Mouse (Mus musculus): ENCODE results near the gene Fcrla.
"Not testable (repeated sequence)": the region's sequence is repeated elsewhere in the genome, so short reads cannot be mapped to it uniquely, and the experiment has no call there.

The Fcrla gene

DNA sequence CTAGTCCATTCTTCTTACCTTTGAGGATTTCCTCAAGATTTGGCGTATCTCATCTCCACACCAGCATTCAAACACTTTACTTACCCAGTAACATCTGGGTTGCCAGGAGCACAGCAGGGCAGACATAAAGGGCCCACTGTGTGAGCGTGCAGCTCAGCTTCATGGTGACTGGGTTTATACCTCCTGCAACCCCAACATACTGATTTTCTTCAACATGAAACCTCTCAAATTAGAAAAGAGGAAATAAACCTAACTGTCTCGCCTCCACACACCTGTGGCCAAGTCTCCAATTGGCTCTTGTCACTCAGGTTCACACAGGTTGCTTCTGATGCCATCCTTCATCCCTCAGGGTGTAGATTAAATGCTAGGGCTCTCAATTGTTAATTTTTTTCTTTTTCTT, at the start of gene Fcrla:
TSS of gene Fcrla (minus strand) at position 206 of the 400 bp plus-strand sequence.
- in situ Hi-C loops (cut with MboI, MseI), result no loop called here

DNA sequence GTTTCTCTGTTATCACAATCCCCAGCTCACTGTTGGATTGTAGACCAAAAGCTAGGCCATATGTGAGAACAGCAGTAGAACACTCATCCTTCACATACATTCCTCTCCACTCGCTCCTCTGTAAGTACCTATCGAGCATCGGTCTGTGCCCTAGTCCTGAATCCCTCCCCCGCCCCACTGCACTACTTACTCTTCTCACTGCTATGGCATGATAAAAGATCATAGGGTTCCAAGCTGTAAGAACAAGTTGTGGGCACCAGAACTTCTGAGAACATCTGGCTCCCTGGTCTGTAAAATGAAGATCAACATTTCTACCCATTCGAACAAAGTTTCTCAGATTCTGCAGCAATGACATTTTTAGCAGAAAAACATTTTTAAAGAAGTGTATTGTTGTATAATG, 49.1 kb upstream of the Fcrla start, which contains the start of gene Fcgr2b:
TSS of gene Fcgr2b (minus strand) at position 101 of the 400 bp plus-strand sequence.
- in situ Hi-C loops (cut with MboI, MseI), result no loop called here

DNA sequence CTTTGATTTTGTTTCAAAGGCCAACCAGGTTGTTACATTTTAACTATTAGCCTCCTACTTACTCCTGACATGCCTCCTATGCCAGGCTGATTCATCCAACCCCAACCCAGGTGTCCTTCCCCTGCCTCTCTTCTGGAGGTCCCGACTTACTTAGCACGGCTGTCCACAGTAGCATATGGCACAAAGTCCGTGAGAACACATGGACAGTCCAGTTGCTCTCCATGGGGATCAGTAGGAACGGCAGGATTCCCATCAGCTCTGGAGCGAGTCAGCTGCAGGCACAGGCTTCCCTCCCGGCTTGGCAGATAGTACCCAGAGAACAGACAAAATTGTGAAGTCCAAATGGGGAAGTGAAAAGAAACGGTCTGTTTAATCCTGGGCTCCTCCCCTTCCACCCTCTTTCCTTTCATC, 48.4 kb upstream of the Fcrla start:
- in situ Hi-C loops (cut with MboI, MseI), result no loop called here

DNA sequence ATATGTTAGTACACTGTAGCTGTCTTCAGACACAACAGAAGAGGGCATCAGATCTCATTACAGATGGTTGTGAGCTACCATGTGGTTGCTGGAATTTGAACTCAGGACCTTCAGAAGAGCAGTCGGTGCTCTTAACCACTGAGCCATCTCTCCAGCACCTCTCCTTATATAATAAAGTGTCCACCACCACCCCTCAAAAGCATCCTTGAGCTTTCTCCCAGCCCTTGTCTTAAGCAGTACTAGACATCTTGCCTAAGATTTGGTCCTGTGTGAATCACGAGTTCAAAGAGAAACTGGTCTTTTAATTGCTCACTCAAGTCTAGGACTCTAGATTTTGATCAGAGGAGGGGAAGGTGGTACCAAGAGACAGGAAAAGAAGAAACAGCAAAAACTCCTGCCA, 48.0 kb upstream of the Fcrla start:
- in situ Hi-C loops (cut with MboI, MseI), result not testable (repeated sequence)

DNA sequence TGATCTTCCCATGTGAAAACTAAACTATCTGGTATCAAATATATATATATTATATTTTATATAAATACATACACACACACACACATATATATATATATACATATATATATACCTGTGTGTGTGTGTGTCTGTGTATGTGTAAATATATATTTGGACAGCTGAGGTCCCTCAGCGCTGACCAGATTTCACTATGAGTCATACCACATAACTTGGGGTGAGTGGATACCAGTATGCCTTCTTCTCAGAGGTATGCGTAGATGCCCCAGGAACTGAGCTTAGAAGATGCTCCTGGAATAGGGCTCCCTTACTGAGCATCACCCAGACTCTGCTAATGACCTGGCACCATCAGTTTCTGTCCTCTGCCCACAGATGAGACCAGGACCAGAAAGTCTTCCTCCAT, 47.4 kb upstream of the Fcrla start:
- in situ Hi-C loops (cut with MboI, MseI), result no loop called here

DNA sequence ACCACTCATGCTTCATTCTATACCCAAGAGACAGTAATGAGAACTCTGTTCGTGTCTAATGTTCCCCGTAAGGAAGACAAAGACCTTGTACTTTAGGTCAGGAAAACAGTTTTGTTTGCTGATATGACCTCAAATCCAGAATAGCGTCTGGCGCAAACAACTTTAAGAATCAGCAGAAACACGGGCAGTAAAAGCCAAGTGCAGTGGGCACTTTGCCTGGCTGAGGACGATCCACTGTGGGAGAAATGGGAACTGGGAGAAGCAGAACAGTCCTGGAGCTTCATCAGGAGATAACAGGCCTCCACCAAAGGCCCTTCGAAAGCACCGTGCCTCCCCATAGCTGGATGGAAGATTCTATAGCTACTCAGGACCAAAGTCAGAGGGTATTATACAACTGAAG, 46.8 kb upstream of the Fcrla start:
- in situ Hi-C loops (cut with MboI, MseI), result no loop called here

DNA sequence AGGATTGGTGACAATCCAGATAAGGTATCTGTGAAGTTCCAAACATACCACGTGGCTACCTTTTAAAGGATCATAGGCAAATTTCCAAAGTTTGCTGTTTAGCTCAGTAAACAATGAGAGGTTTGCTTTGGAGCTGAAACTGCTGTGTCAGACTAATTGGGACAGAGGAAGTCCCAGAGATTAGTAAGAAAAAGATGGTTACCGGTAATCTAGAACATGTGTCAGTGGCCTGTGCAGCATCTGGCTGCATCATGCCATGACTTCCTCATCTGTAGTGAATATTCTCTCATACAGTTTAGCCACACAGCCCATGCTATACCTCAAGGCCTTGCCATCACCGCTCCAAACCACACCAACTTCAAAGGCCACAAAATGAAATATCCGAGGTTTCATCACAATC, 45.6 kb upstream of the Fcrla start:
- in situ Hi-C loops (cut with MboI, MseI), result no loop called here

DNA sequence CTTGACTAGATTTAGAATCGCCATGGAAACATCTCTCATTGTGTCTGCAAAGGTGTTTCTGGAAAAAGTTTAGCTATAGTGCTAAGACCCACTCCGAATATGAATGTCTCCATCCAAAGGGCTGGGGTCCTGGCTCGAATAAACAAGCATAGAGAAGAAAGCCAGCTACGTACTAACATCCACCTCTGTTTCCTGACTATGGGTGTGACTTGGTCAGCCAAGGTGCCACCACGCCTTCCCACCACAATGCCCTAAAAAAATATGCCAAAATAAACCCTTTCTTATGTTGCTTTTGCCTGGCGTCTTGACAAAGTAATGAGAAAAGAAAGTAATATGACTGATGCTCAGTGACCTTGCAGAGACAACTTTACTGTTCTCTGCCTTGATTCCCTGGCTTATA, 45.1 kb upstream of the Fcrla start:
- in situ Hi-C loops (cut with MboI, MseI), result no loop called here

DNA sequence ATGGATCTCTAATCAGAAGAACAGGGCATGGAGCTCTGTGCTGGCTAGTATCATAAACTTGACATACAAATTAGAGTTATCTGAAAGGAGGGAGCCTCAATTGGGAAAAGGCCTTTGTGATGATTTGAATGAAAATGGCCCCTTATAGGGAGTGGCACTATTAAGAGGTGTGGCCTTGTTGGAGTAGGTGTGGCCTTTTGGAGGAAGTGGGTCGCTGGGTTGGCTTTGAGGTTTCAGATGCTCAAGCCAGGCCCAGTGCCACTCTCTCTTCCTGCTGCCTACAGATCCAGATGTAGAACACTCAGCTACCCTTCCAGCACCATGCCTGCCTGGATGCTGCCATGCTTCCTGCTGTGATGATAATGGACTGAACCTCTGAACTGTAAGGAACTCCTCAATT, 41.2 kb upstream of the Fcrla start:
- in situ Hi-C loops (cut with MboI, MseI), result no loop called here

DNA sequence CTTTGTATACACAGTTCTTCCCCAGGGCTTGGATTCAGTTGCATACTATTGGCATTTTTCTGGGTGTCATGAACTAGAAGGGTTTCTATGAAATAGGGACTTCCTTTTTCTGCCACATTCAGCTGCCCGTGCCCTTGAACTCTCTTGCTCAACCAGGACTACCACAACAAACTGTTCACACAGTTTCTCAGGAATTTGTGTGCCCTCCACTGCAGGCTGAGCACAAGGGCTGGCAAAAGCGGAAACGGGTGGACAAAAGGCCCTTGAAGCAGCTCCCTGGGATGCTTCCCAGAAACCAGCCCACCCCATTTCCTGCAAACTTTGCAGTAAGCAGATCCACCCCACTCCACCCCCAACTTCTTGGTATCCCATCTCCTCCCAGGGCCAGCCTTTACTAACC, 40.2 kb upstream of the Fcrla start:
- in situ Hi-C loops (cut with MboI, MseI), result no loop called here

DNA sequence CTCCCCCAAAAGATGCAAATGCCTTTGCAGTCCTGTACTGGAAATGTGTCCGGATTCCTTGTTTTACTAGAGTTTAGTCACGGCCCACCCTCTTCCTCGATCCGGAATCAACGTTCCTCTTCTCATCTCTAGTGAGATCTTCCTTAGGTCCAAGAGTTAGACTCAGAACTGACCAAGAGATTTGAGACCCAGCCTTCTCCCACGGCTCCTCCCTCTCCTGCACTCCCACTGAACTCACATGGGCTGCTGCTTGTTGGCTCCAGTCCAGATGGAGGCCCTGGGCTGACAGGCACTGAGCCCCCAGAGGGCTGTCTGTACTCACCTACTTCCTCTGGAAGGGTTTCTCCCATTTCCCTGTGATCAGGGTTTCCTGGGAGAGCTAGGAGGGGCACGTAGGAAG, 35.7 kb upstream of the Fcrla start:
- in situ Hi-C loops (cut with MboI, MseI), result no loop called here

DNA sequence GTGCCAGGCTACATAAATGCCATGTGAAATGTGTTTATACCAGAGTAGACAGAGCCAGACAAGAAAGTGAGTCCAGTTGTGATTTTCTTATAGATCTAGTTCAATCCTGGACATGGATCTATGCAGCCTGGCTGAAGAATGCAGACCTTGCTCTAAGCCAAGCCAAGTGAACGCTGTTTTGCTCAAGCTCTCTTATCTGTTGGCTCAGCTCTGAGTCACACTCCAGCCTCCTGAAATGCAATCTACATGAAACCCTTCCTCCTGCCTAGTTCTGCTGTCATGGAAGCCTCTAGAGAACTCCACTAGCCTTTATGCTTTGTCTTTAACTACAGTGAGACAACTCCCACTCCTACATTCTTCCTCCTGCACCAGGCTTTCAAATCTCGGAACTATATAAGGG, 34.9 kb upstream of the Fcrla start:
- in situ Hi-C loops (cut with MboI, MseI), result no loop called here

DNA sequence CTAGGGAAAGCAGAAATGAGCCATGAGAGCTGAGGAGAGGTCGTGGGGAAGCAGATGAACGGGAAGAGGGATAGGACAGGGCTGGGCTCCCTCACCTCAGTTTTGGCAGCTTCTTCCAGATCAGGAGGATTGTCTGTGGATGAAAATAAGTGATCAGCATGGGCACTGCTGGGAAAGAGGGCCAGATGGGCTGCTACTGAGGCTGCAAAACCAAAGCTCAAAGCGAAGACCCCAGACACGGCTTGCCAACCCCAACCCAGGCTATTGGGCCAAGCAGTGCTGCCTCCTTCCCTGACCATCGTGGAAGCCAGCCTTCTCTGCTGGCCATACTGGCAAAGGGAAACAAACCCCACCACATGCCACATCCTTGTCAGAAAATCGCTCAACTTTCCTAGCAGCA, 33.7 kb upstream of the Fcrla start:
- in situ Hi-C loops (cut with MboI, MseI), result no loop called here

DNA sequence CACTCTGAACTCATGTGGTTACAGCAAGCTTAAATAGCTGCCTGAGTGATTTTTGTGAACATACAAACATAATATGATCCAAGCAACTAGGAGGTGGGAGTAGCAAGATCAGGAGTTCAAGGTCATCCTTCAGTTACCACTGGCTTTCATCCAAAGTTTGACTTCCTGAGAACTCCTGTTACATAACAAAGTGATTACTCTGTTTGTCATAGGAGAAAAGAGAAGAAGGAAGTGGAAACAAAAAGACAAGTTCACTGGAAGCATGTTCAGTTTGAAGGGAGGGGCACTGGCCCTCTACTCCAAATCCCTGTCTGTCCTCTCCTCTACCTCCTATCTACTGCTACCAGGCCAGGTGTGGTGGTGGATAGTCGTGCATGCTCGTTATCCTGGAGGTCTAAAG, 32.4 kb upstream of the Fcrla start:
- in situ Hi-C loops (cut with MboI, MseI), result no loop called here

DNA sequence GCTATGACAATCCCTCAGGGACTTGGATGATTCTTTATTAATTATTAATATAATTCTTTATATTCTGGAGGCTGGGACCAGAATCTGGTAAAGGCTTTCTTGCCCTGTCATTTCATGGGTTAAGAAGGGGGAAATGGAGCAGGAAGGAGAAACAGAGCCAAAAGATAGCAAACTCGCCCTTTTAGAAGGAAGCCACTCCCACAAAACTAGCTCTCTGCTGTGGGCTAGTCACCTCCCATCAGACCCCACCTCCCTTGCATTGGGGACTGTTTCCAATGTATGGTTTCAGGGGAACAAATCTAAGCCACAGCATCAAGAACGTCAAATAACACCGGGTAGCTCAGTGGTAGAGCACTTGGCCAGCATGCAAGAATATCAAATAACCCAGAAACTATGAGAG, 30.8 kb upstream of the Fcrla start:
- in situ Hi-C loops (cut with MboI, MseI), result no loop called here

DNA sequence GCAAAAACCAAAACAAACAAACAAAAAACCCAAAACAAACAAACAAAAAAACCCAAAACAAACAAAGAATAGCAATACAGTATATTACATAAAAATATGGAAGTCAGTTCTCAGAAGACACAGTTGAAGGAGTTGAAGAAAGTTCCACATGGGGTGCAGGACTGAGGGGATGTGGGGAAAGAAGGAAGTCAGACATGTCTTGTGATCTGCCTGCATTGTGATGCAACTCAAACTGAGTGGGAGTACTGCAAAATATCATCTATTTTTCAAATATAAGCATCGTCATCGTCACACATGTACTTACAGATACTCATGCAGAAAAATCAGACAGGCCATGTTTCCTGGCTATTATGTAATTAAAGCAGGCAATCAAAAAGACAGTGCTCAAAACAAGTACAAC, 25.8 kb upstream of the Fcrla start:
- in situ Hi-C loops (cut with MboI, MseI), result no loop called here

DNA sequence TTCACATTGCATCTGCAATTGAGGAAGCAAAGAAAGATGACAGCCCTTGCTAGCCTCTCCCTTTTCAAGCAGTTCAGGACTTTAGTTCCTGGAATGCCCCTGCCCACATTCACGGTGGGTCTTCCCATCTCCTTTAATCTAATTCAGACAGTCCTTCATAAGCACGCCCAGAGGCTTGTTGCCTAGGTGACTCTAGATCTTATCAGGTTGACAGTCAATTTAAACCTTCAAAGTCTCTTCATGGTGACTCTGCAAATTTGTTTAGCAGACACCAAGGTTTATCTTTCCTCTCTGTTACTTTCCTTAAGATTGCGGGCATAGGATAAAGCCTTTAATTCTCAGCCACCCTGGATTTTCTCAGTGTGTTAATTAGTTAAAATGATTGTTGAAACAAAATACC, 23.4 kb upstream of the Fcrla start:
- in situ Hi-C loops (cut with MboI, MseI), result no loop called here

DNA sequence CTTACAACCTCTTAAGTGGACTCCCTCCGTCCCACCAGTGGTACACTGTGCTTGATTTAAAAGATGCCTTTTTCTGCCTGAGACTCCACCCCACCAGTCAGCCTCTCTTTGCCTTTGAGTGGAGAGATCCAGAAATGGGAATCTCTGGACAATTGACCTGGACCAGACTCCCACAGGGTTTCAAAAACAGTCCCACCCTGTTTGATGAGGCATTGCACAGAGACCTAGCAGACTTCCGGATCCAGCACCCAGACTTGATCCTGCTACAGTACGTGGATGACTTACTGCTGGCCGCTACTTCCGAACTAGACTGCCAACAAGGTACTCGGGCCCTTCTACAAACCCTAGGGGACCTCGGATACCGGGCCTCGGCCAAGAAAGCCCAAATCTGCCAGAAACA, 17.5 kb upstream of the Fcrla start:
- in situ Hi-C loops (cut with MboI, MseI), result loop anchor here (5.0 kb wide), 1 partner anchor 542 kb away; no protein-coding TSS in a partner anchor

DNA sequence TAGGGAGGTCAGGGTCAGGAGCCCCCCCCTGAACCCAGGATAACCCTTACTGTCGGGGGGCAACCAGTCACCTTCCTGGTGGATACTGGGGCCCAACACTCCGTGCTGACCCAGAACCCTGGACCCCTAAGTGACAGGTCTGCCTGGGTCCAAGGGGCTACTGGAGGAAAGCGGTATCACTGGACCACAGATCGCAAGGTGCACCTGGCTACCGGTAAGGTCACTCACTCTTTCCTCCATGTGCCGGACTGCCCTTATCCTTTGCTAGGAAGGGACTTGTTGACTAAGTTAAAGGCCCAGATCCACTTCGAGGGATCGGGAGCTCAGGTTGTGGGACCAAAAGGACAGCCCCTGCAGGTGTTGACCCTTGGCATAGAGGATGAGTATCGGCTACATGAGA, 16.8 kb upstream of the Fcrla start:
- in situ Hi-C loops (cut with MboI, MseI), result not testable (repeated sequence)

DNA sequence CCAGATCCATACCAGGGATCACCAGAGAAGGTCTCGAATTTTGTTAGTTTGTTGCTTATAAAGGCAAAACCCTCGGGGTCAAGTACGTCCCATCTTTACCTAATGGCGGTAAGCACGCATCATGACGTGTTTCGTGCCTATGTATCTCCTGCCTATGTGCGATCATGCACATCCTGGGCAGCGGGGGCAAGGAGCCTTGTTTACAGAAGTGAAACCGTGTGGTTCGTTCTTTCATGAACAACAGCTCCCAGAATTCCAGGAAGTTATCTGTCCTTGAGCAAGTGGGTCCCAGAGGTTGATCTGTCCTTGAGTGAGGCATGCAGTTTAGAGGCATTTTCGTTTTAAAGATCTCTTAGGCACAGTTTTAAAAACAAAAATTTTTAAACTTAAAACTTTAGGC, 11.9 kb upstream of the Fcrla start:
- in situ Hi-C loops (cut with MboI, MseI), result no loop called here

DNA sequence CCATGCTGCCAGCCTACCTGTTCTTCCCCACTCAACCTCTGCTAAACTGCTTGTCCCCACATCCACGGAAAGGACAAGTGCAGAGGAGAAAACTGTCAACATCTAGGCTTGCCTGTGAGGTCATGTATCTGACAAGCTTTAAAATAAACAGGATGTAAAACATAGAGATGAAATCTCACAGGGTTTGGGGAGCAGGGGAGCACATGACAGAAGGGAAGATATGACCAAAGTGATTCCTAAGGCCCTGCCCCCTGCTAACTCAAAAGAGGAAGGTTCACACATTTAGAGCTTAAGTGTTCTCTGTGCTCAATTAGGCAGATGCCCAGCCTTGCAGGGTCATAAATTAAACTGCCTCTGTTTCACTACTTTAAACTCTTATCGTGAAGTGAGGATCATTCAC, 7.0 kb upstream of the Fcrla start:
- in situ Hi-C loops (cut with MboI, MseI), result no loop called here

DNA sequence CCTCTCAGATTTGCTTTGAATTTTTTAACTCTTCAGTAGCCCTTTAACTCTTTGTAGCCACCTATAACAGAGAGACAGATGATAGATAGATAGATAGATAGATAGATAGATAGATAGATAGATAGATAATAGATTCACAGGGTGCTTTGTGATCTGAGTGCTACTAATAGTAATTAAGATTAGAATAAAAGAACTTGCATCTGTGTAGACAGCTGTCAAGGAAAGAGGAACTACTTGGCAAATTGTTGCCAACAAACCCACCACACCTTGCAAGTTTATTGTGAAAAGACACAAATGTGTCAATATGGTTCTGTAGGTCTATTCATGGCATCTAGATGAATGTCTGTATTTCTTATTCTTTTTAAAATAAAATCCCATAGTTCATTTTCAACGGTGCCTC, 6.6 kb upstream of the Fcrla start:
- in situ Hi-C loops (cut with MboI, MseI), result no loop called here

DNA sequence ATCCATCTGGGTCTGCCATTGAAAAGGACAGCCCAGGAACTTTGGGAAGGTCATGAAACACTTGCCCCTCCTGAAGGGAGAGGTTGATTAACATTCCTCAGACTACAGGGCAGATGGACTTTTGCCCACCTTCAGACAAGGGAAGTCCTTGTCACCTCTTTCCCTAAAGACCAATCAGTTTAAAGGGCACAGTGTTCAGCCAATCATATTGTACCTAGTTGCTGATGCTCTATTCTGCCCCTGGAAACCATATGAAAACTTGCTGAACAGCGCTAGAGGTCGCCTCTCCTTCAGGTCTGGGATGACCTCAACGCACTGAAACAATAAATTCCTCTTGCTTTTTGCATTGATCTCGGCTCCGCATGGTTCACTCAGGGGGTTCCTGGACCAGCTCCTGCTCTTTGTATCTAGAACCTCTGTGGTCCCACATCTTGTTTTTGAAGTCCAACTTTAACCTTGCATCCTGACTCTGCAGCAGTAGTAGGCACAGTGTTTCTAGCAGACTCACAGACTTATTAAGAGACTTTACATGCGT, 6.1 kb upstream of the Fcrla start:
- in situ Hi-C loops (cut with MboI, MseI), result no loop called here

DNA sequence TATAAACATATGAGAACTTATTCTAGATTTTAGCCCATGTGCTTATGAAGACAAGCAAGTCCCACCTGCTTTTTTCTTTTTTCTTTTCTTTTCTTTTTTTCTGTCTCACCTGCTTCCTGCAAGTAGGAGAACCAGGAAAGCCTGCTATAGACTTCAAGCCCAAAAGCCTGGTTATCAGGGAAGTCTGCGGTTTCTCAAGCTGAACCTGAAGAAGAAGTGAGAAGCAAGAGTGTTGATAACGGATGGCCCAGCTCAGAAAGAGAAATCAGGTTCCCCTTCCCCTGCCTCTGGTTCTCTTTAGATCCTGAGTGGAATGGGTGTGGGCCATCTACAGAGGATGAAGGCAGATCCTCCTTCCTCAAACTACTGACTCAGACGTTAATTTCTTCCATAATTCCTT, 4.7 kb upstream of the Fcrla start:
- in situ Hi-C loops (cut with MboI, MseI), result no loop called here

DNA sequence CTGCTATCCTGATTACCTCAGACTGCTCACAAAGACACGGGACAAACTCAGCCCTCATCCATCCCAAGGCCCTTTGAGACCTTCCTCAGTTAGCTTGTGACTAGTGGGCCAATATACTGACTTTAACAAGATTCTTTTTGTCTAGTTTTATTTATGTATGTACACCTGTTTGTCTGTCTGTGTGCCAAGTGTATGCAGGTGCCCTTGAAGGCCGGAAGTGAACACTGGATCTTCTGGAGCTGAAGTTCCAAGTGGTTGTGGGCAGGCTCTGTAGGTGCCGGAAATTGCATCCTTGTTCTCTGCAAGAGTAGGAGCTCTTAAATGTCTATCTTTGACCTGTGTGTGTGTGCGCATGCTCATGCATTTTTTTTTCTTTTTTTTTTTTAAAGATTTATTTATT, 1.9 kb upstream of the Fcrla start:
- in situ Hi-C loops (cut with MboI, MseI), result no loop called here

All from T-helper 1 cell (primary cell).